Mouse (Mus musculus): ENCODE measurements around the gene Sox13.

Gene Sox13

GRCm38 (mm10) chr1:133397483-133398237, 26.5 kb downstream of the Sox13 start:
- DNase-seq, result peak in 1 of 2 experiments; percentile 37

GRCm38 (mm10) chr1:133397094-133397482, 27.1 kb downstream of the Sox13 start:
- DNase-seq, result no peak

GRCm38 (mm10) chr1:133396693-133397092, 27.5 kb downstream of the Sox13 start:
- no peak for DNase-seq

GRCm38 (mm10) chr1:133394702-133395101, 29.5 kb downstream of the Sox13 start:
- DNase-seq, result no peak

GRCm38 (mm10) chr1:133387539-133388268, 36.5 kb downstream of the Sox13 start:
- DNase-seq, result no peak

- DNase-seq, result no peak
Observed at GRCm38 (mm10) chr1:133386209-133386608, 38.0 kb downstream of the Sox13 start.

GRCm38 (mm10) chr1:133385506-133385905, 38.7 kb downstream of the Sox13 start:
- DNase-seq, result peak; percentile 50 to 65

- no peak for DNase-seq
Observed at GRCm38 (mm10) chr1:133383157-133383783, 40.9 kb downstream of the Sox13 start.

- no peak for DNase-seq
Observed at GRCm38 (mm10) chr1:133382552-133383155, 41.5 kb downstream of the Sox13 start.

GRCm38 (mm10) chr1:133382008-133382407, 42.2 kb downstream of the Sox13 start:
- DNase-seq, result peak; percentile 51 to 86

- peak in 1 of 2 experiments; percentile 45 for DNase-seq
Observed at GRCm38 (mm10) chr1:133380347-133381065, 43.7 kb downstream of the Sox13 start.

- DNase-seq, result no peak
Observed at GRCm38 (mm10) chr1:133379986-133380320, 44.2 kb downstream of the Sox13 start.

- no peak for DNase-seq
Observed at GRCm38 (mm10) chr1:133379254-133379985, 44.8 kb downstream of the Sox13 start.

- DNase-seq, result no peak
Observed at GRCm38 (mm10) chr1:133377547-133377946, 46.6 kb downstream of the Sox13 start.

GRCm38 (mm10) chr1:133375696-133376346, 48.4 kb downstream of the Sox13 start:
- no peak for DNase-seq

GRCm38 (mm10) chr1:133372113-133372512, 52.1 kb downstream of the Sox13 start:
- no peak for DNase-seq

- no peak for DNase-seq
Observed at GRCm38 (mm10) chr1:133371431-133371830, 52.7 kb downstream of the Sox13 start.

- no peak for DNase-seq
Observed at GRCm38 (mm10) chr1:133370352-133370751, 53.8 kb downstream of the Sox13 start.

- DNase-seq, result peak; percentile 50 to 57
Observed at GRCm38 (mm10) chr1:133368644-133369043, 55.5 kb downstream of the Sox13 start.

GRCm38 (mm10) chr1:133367606-133368488, 56.3 kb downstream of the Sox13 start:
- no peak for DNase-seq
